ENCODE assay signal across 7 mouse cellular contexts in genomic region chr10:85928499-85929207, GRCm38 (mm10). TPM values are rescaled to one million over a fixed set of nuclear protein-coding genes. Genes with fewer than 3 reads are reported as not detected.
DNase-seq lines count a peak whose midpoint lies in the region; ATAC-seq and TF ChIP-seq lines count a peak whose summit lies in the region.

No protein-coding gene starts in this region.

- ATAC-seq in granulocyte monocyte progenitor cell, adult 5-6 weeks (replicated peaks; ENCODE audit: poor library complexity, severe bottlenecking): peak; percentile 77
- peak; percentile 80 for ATAC-seq in kidney, postnatal 0 days (replicated peaks; ENCODE audit: low FRiP score, low read depth)

- H3ac ChIP-seq in myocyte (ENCODE audit: control insufficient read depth, insufficient read length): no peak overlapping the region

- peak overlapping the region; percentile 49; the same call in 1 of the 2 replicates for H3K9ac ChIP-seq in kidney, postnatal 0 days (ENCODE audit: low read depth, low read length)

- H3K36me3 ChIP-seq in kidney, postnatal 0 days (ENCODE audit: insufficient read depth, low read length): no peaks in the 10 kb centered on the region
- no peaks in the 10 kb centered on the region for H3K36me3 ChIP-seq in myocyte (ENCODE audit: control insufficient read depth, insufficient read depth)

- TF ChIP-seq CTCF in kidney, postnatal 0 days (IDR thresholded peaks at IDR 0.05; ENCODE audit: low read depth): peak; percentile 57

- peak; percentile 74 for DNase-seq in adrenal gland, postnatal 14 days
- DNase-seq in embryo, embryonic 10 days (ENCODE audit: low spot score): peak; percentile 87
- peak; percentile 67 for DNase-seq in kidney, postnatal 0 days (ENCODE audit: low spot score)
- DNase-seq in liver: peak; percentile 55
- peak; percentile 54 to 77 for DNase-seq in spleen, postnatal 4 days (ENCODE audit: low spot score in 2 of 2)

- no peak for TF ChIP-seq POLR2A in myocyte (IDR thresholded peaks at IDR 0.05; ENCODE audit: insufficient read length, low read depth)

- no peaks in the 10 kb centered on the region for H3K9me3 ChIP-seq in kidney, postnatal 0 days (replicated peaks; ENCODE audit: low read length)

- H3K4me2 ChIP-seq in kidney, postnatal 0 days (ENCODE audit: low read length): peak overlapping the region; percentile 96
- H3K4me2 ChIP-seq in myocyte (ENCODE audit: low read depth): peak overlapping the region; percentile 53

- WGBS in kidney, postnatal 0 days: under 1% methylated on average over 63 of the region's 63 CpGs

- no peaks in the 10 kb centered on the region; the same call in 1 of the 2 replicates for H3K4me1 ChIP-seq in kidney, postnatal 0 days (replicated peaks; ENCODE audit: insufficient read depth, low read length)

- no peaks in the 10 kb centered on the region for H3K27me3 ChIP-seq in kidney, postnatal 0 days (ENCODE audit: insufficient read depth, low read length)
- H3K27me3 ChIP-seq in myocyte (ENCODE audit: control insufficient read depth, insufficient read depth, insufficient read length): peaks cover 20% of the 10 kb centered on the region

- peak overlapping the region; percentile 47 for H3K27ac ChIP-seq in kidney, postnatal 0 days

- H3K79me2 ChIP-seq in myocyte (ENCODE audit: control insufficient read depth, insufficient read depth): no peaks in the 10 kb centered on the region

- H3K4me3 ChIP-seq in kidney, postnatal 0 days (replicated peaks; ENCODE audit: low read depth, low read length): peak overlapping the region; percentile 53
- H3K4me3 ChIP-seq in myocyte: no peak overlapping the region

TF ChIP-seq in myocyte, 11 proteins besides CTCF, POLR2A, EP300 and RAD21:
- TF ChIP-seq MYOD1 (IDR thresholded peaks at IDR 0.05; ENCODE audit: control insufficient read depth in 1 of 3, insufficient read length in 2 of 3, low read depth in 2 of 3) (no peak), REST (IDR thresholded peaks at IDR 0.05; ENCODE audit: insufficient read depth, insufficient read length) (no peak), MYOG (IDR thresholded peaks at IDR 0.05; ENCODE audit: control insufficient read depth in 1 of 3, insufficient read depth in 1 of 3, insufficient read length in 2 of 3, low read depth in 2 of 3) (no peak), USF1 (IDR thresholded peaks at IDR 0.05; ENCODE audit: low read depth) (no peak), TCF3 (IDR thresholded peaks at IDR 0.05; ENCODE audit: insufficient read length, low read depth) (no peak), CEBPB (IDR thresholded peaks at IDR 0.05; ENCODE audit: insufficient read depth, poor library complexity, severe bottlenecking) (no peak), POLR2AphosphoS2 (IDR thresholded peaks at IDR 0.05; ENCODE audit: insufficient read length, low read depth) (no peak), TCF12 (IDR thresholded peaks at IDR 0.05; ENCODE audit: insufficient read depth, poor library complexity, severe bottlenecking) (no peak), E2F4 (IDR thresholded peaks at IDR 0.05; ENCODE audit: insufficient read depth) (no peak), MAX (IDR thresholded peaks at IDR 0.05; ENCODE audit: low read depth) (no peak), SRF (IDR thresholded peaks at IDR 0.05; ENCODE audit: control insufficient read depth, insufficient read length, low read depth) (no peak)
TF ChIP-seq in myocyte: peak in this region for 0.

RNA-seq across cellular contexts. Expression of gene Ascl4, which starts 1.2 kb away (rescaled TPM):
- total RNA-seq in adrenal gland, postnatal 14 days (2021): not detected in 2 replicates
- total RNA-seq in granulocyte monocyte progenitor cell, adult 5-6 weeks (2014; fragmentation: Nextera tagmentation): not detected in 2 replicates
- total RNA-seq in granulocyte monocyte progenitor cell, adult 5-6 weeks (2017): not detected in 2 replicates
- 1.6 and 1.7 TPM in 2 replicates for polyA plus RNA-seq in kidney, postnatal 0 days (2015; fragmentation: Nextera tagmentation; extraction: Ambion mirVana)
- polyA plus RNA-seq in myocyte (2012; fragmentation: generic; extraction: Trizol): not detected

RNA-seq across cellular contexts. Expression of gene Prdm4, which starts 11.7 kb away (rescaled TPM):
- 14.8 and 16.2 TPM in 2 replicates for total RNA-seq in adrenal gland, postnatal 14 days (2021)
- total RNA-seq in granulocyte monocyte progenitor cell, adult 5-6 weeks (2014; fragmentation: Nextera tagmentation): 17.5 and 22.3 TPM in 2 replicates
- total RNA-seq in granulocyte monocyte progenitor cell, adult 5-6 weeks (2017): 25.6 and 28.9 TPM in 2 replicates
- 10.9 and 11.4 TPM in 2 replicates for polyA plus RNA-seq in kidney, postnatal 0 days (2015; fragmentation: Nextera tagmentation; extraction: Ambion mirVana)
- polyA plus RNA-seq in myocyte (2012; fragmentation: generic; extraction: Trizol): 16.2 TPM

RNA-seq across cellular contexts. Expression of gene Rtcb, which starts 29.0 kb away (rescaled TPM):
- total RNA-seq in adrenal gland, postnatal 14 days (2021): 114 and 128 TPM in 2 replicates
- 94.9 and 119 TPM in 2 replicates for total RNA-seq in granulocyte monocyte progenitor cell, adult 5-6 weeks (2014; fragmentation: Nextera tagmentation)
- total RNA-seq in granulocyte monocyte progenitor cell, adult 5-6 weeks (2017): 171 and 187 TPM in 2 replicates
- 146 and 159 TPM in 2 replicates for polyA plus RNA-seq in kidney, postnatal 0 days (2015; fragmentation: Nextera tagmentation; extraction: Ambion mirVana)
- polyA plus RNA-seq in myocyte (2012; fragmentation: generic; extraction: Trizol): 131 TPM
